In genomic region chr9:35523541-35523940, GRCm38 (mm10) we compare ENCODE assay signal across 8 mouse cellular contexts. TPM values are rescaled to one million over a fixed set of nuclear protein-coding genes. Genes with fewer than 3 reads are reported as not detected.
DNase-seq lines count a peak whose midpoint lies in the region; ATAC-seq and TF ChIP-seq lines count a peak whose summit lies in the region.

No protein-coding gene starts in this region.

- H3K4me3 ChIP-seq in hindbrain, embryonic 14.5 days (replicated peaks; ENCODE audit: low read length) = no peak overlapping the region
- no peak overlapping the region for H3K4me3 ChIP-seq in lung, adult 2 months (replicated peaks; ENCODE audit: extremely low read depth, low read depth, low read length)

- peak overlapping the region; percentile 17; the same call in 1 of the 2 replicates for H3K4me2 ChIP-seq in hindbrain, embryonic 14.5 days (replicated peaks)

- H3K9ac ChIP-seq in hindbrain, embryonic 14.5 days = no peak overlapping the region

- WGBS in hindbrain, embryonic 14.5 days = 8% methylated on average over 5 of the region's 5 CpGs
- WGBS in lung, adult 2 months = 33% methylated on average over 5 of the region's 5 CpGs

- no peak for TF ChIP-seq POLR2A in lung, adult 2 months (IDR thresholded peaks at IDR 0.05; ENCODE audit: borderline replicate concordance, extremely low read depth, low read depth, low read length)

- no peaks in the 10 kb centered on the region for H3K9me3 ChIP-seq in hindbrain, embryonic 14.5 days (ENCODE audit: control insufficient read depth, low read length)

- H3K27me3 ChIP-seq in hindbrain, embryonic 14.5 days (ENCODE audit: control insufficient read depth, insufficient read depth, low read length) = no peaks in the 10 kb centered on the region

- H3K36me3 ChIP-seq in hindbrain, embryonic 14.5 days (replicated peaks; ENCODE audit: control insufficient read depth, insufficient read depth) = no peaks in the 10 kb centered on the region

- TF ChIP-seq CTCF in lung, adult 2 months (IDR thresholded peaks at IDR 0.05; ENCODE audit: insufficient read depth, low read length) = no peak

- DNase-seq in gastrocnemius, adult 18-20 months (ENCODE audit: low spot score) = peak; percentile 48
- DNase-seq in gastrocnemius, postnatal 10 days = no peak
- peak; percentile 80 to 83 for DNase-seq in cerebellum, postnatal 10 days
- peak; percentile 60 to 75 for DNase-seq in frontal cortex, adult 2 months (ENCODE audit: extremely low spot score in 1 of 2, low spot score in 1 of 2)
- DNase-seq in hindbrain, embryonic 14.5 days (ENCODE audit: low spot score) = peak; percentile 71
- DNase-seq in lung, adult 2 months = peak; percentile 10
- DNase-seq in right cerebral cortex, adult 2 months (ENCODE audit: low spot score in 2 of 2) = peak; percentile 65
- DNase-seq in retina, embryonic 14.5 days (ENCODE audit: low spot score) = no peak

- peak; percentile 60 for ATAC-seq in hindbrain, embryonic 14.5 days (ENCODE audit: low FRiP score)

- H3K27ac ChIP-seq in hindbrain, embryonic 14.5 days = no peak overlapping the region

- peaks cover 13% of the 10 kb centered on the region for H3K4me1 ChIP-seq in hindbrain, embryonic 14.5 days (replicated peaks; ENCODE audit: control insufficient read depth, insufficient read depth, low read length)
- no peaks in the 10 kb centered on the region; the same call in 1 of the 2 replicates for H3K4me1 ChIP-seq in lung, adult 2 months (ENCODE audit: control insufficient read depth, insufficient read depth, low read length)

RNA-seq across cellular contexts. Expression of gene Gm1113, which starts 5.5 kb away (rescaled TPM):
- total RNA-seq in gastrocnemius, adult 18-20 months (2021) = not detected
- total RNA-seq in gastrocnemius, postnatal 10 days (2021) = not detected
- polyA plus RNA-seq in frontal cortex, adult 2 months (2012; rRNA removed) = not detected in 2 replicates
- polyA plus RNA-seq in hindbrain, embryonic 14.5 days (2014; fragmentation: Nextera tagmentation; extraction: Ambion mirVana) = not detected in 2 replicates
- polyA plus RNA-seq in lung, adult 2 months (2012; rRNA removed) = not detected in 2 replicates

RNA-seq across cellular contexts. Expression of gene Ddx25, which starts 34.8 kb away (rescaled TPM):
- total RNA-seq in gastrocnemius, adult 18-20 months (2021) = not detected
- total RNA-seq in gastrocnemius, postnatal 10 days (2021) = under 1 TPM; 0.05 to 0.09 TPM
- polyA plus RNA-seq in frontal cortex, adult 2 months (2012; rRNA removed) = 13.5 and 15.5 TPM in 2 replicates
- polyA plus RNA-seq in hindbrain, embryonic 14.5 days (2014; fragmentation: Nextera tagmentation; extraction: Ambion mirVana) = 29.3 and 31.8 TPM in 2 replicates
- 0.02 and 0.03 TPM in 2 replicates for polyA plus RNA-seq in lung, adult 2 months (2012; rRNA removed)

RNA-seq across cellular contexts. Expression of gene Pus3, which starts 34.9 kb away (rescaled TPM):
- total RNA-seq in gastrocnemius, adult 18-20 months (2021) = 10 to 100 TPM in 1 of 2 experiments, 1 to 10 TPM in 1; 9.2 to 10.3 TPM
- 10 to 100 TPM; 10.6 to 11.9 TPM for total RNA-seq in gastrocnemius, postnatal 10 days (2021)
- polyA plus RNA-seq in frontal cortex, adult 2 months (2012; rRNA removed) = 12.3 and 13.3 TPM in 2 replicates
- polyA plus RNA-seq in hindbrain, embryonic 14.5 days (2014; fragmentation: Nextera tagmentation; extraction: Ambion mirVana) = 15.6 and 19.1 TPM in 2 replicates
- 1.1 and 2.2 TPM in 2 replicates for polyA plus RNA-seq in lung, adult 2 months (2012; rRNA removed)

RNA-seq across cellular contexts. Expression of gene Pate2, which starts 46.5 kb away (rescaled TPM):
- not detected for total RNA-seq in gastrocnemius, adult 18-20 months (2021)
- under 1 TPM; 0.23 to 0.52 TPM for total RNA-seq in gastrocnemius, postnatal 10 days (2021)
- polyA plus RNA-seq in frontal cortex, adult 2 months (2012; rRNA removed) = 0.57 and 0.70 TPM in 2 replicates
- 0.47 TPM in 2 replicates for polyA plus RNA-seq in hindbrain, embryonic 14.5 days (2014; fragmentation: Nextera tagmentation; extraction: Ambion mirVana)
- not detected in 2 replicates for polyA plus RNA-seq in lung, adult 2 months (2012; rRNA removed)

RNA-seq across cellular contexts. Expression of gene Hyls1, which starts 46.7 kb away (rescaled TPM):
- under 1 TPM; 0.80 to 0.95 TPM for total RNA-seq in gastrocnemius, adult 18-20 months (2021)
- total RNA-seq in gastrocnemius, postnatal 10 days (2021) = 1 to 10 TPM; 1.4 to 2.3 TPM
- polyA plus RNA-seq in frontal cortex, adult 2 months (2012; rRNA removed) = 5.0 and 6.2 TPM in 2 replicates
- 14.4 and 18.2 TPM in 2 replicates for polyA plus RNA-seq in hindbrain, embryonic 14.5 days (2014; fragmentation: Nextera tagmentation; extraction: Ambion mirVana)
- polyA plus RNA-seq in lung, adult 2 months (2012; rRNA removed) = 0.75 and 0.89 TPM in 2 replicates

Comparison
In these comparisons a context has a peak if more than half of its experiments do, and no peak if none do; other contexts are left out.
1. DNase-seq: peak in gastrocnemius, adult 18-20 months (single experiment), cerebellum, postnatal 10 days (2 of 2), frontal cortex, adult 2 months (2 of 2), hindbrain, embryonic 14.5 days (single experiment), lung, adult 2 months (single experiment) and right cerebral cortex, adult 2 months (2 of 2); none in gastrocnemius, postnatal 10 days (single experiment) and retina, embryonic 14.5 days (single experiment).
2. RNA of gene Ddx25, which starts 34.8 kb away (polyA plus RNA-seq): 29.3 to 31.8 TPM in hindbrain, embryonic 14.5 days and 13.5 to 15.5 TPM in frontal cortex, adult 2 months; 0.02 to 0.03 TPM in lung, adult 2 months; every median in the first group is over 10 times any median in the second.